Mouse (Mus musculus) spleen, adult 2 months (tissue): Measurements from ENCODE around the gene Tm9sf4. TPM values are rescaled to one million over a fixed set of nuclear protein-coding genes. Genes with fewer than 3 reads are reported as not detected.

Experiments used
- DNase-seq, 2 experiments: peaks; one replicate each; pipeline versions ENCODE4 v3.0.0 to v3.0.0-alpha.2; 2012 to 2021; ENCODE audit warnings: low spot score in 2 of 2, low read depth in 1 of 2
- H3K27ac ChIP-seq: fragments of 200-500 bp; 2 replicates; pipeline ENCODE4 v1.5.1; 2012; ENCODE audit warnings: low read length, inconsistent platforms; ENCODE audit not compliant: insufficient read depth
- H3K27me3 ChIP-seq: fragments of 200-500 bp; 2 replicates; pipeline ENCODE4 v1.6.1; 2012; ENCODE audit warnings: mild to moderate bottlenecking, moderate library complexity, low read length, inconsistent platforms; ENCODE audit not compliant: control insufficient read depth, insufficient read depth
- H3K36me3 ChIP-seq: fragments of 200-500 bp; 2 replicates; pipeline ENCODE4 v1.6.1; 2012; ENCODE audit warnings: mild to moderate bottlenecking, low read length, inconsistent platforms; ENCODE audit not compliant: control insufficient read depth, insufficient read depth
- H3K4me1 ChIP-seq: fragments of 200-500 bp; 2 replicates; pipeline ENCODE4 v1.6.1; 2011; ENCODE audit warnings: inconsistent platforms; ENCODE audit not compliant: control insufficient read depth, insufficient read depth, insufficient read length
- H3K4me3 ChIP-seq: fragments of 200-500 bp; 2 replicates; pipeline ENCODE4 v1.5.1; 2011; ENCODE audit warnings: mild to moderate bottlenecking, inconsistent platforms; ENCODE audit not compliant: insufficient read depth, insufficient read length; ENCODE audit errors: extremely low read depth
- CTCF ChIP-seq: fragments of 200-500 bp; IDR thresholded peaks from 2 replicates; pipeline ENCODE4 v1.5.1; 2011; ENCODE audit warnings: mild to moderate bottlenecking, inconsistent platforms; ENCODE audit not compliant: insufficient read depth, insufficient read length, insufficient replicate concordance; ENCODE audit errors: extremely low read depth
- POLR2A ChIP-seq: fragments of 200-500 bp; IDR thresholded peaks from 2 replicates; pipeline ENCODE4 v1.6.1; 2011; ENCODE audit warnings: low read depth, low read length, inconsistent platforms
- WGBS: fragments of 180-500 bp; shearing (Covaris S2); methylation state at CpG from one replicate; pipeline ENCODE4 v1.1.7; 2018; 5-methylcytosine and 5-hydroxymethylcytosine counted together
- polyA plus RNA-seq: library from polyadenylated mRNA; depleted of rRNA; stranded (reverse); fragments of >200 nt; gene quantifications from 2 replicates; pipeline ENCODE4 v1.2.3, GENCODE M21; 2012

The Tm9sf4 gene
- polyA plus RNA-seq, 1 experiment = 22.0 TPM

DNA sequence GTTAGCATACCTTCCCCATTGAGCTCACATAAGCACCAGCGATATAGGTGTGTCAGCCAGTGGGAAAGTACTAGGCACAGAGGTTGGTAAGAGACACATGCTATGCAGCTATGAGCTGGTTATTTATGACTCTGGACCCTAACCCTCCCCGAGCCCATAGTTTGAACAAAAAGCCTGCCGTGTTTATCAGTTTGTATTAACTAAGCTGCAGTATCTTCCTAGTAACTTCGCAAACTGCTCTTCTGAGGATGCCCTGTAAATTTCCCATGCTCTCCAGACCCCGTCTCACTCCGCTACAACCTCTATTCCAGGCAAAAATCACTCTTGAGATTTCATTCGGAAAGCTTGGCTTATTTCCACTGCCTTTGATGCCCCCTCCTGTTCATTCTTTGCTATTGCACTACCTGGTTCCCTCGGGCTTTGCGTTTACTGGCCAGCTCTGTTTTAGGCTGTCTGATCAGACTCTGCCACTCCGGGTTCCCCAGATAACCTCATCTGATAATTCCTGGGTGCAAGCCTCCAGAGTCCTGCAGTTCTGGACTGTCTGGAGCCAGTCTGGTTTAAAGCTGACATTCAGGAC is 18.4 kb upstream of the Tm9sf4 start:
- peaks cover 10% of the 10 kb centered on the region for H3K36me3 ChIP-seq
- peak in 1 of 2 experiments; percentile 55 for DNase-seq

DNA sequence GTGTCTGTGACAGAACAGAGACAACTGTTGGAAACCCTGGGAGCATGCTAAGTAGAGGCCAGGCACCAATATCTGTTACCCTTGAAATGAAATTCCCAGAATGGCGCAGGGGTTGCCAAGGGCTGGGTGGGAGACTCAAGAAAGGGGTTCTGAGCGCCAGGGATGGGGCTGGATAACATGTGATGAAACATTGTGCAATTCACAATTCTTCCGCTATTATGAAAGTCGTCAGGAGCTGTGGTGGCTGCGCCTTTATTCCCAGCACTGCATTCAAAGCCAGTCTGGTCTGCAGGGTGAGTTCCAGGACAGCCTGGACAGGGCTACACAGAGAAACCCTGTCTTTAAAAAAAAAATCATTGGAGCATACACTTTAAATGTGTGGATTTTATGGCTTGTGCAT is 15.8 kb upstream of the Tm9sf4 start:
- DNase-seq = no peak
- 89% methylated on average over 5 of the region's 5 CpGs for WGBS
- Histone ChIP-seq H3K4me3 (no peak overlapping the region), H3K27me3 (no peaks in the 10 kb centered on the region), H3K4me1 (no peaks in the 10 kb centered on the region; the same call in 1 of the 2 replicates), H3K27ac (no peak overlapping the region), H3K36me3 (peaks cover 16% of the 10 kb centered on the region)
- TF ChIP-seq POLR2A = no peak
- TF ChIP-seq CTCF = no peak

More for the DNA sequence above, 18.4 kb upstream of the Tm9sf4 start:
- 35% methylated on average over 10 of the region's 10 CpGs for WGBS
- Histone ChIP-seq H3K27ac (no peak overlapping the region), H3K4me3 (no peak overlapping the region), H3K4me1 (peaks cover 3% of the 10 kb centered on the region; the same call in 1 of the 2 replicates), H3K27me3 (no peaks in the 10 kb centered on the region)
- no peak for TF ChIP-seq POLR2A
- TF ChIP-seq CTCF = peak; percentile 65; the same call in 1 of the 2 replicates

DNA sequence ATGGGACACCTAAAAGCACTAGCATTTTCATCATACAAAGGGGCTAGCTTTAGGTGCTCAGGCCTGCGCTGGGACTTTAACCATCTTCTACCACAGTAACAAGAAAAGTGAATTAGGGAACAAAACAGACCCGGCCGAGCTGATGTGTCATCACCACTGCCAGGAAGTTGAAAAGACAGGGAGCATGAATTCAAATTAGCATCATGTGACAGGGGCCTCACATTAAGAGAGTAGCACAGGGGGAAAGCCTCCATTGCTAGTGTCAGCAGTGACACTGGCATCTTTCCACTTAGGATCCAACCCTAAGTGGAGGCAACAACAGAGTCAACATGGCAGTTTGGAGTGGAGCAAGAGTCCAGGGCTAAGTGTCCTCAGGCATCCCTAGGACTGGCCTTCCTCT is 13.9 kb upstream of the Tm9sf4 start:
- TF ChIP-seq CTCF (no peak), POLR2A (no peak)
- WGBS = 55% methylated on average over 3 of the region's 3 CpGs
- H3K27me3 ChIP-seq = no peaks in the 10 kb centered on the region
- no peak for DNase-seq
- H3K27ac ChIP-seq = no peak overlapping the region
- peaks cover 23% of the 10 kb centered on the region for H3K36me3 ChIP-seq
- no peaks in the 10 kb centered on the region for H3K4me1 ChIP-seq
- H3K4me3 ChIP-seq = no peak overlapping the region

DNA sequence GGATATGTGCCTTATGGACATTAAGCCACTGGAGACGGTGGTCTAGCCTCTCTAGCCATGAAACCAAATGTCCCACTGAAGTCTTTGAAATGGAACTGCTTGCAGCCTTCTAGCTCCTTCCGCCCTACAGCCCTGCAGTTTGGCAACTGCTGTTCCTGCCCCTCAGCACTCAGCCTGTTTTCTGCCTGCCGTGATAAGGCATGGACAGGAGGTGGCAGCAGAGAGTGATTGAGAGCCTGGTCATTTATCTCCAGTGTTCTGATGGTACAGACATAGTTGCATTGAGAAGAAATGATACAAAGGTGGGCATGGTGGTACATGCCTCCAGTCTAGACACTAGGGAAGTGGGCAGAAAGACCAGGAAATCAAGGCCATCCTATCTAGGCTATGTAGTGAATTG is 13.4 kb upstream of the Tm9sf4 start:
- Histone ChIP-seq H3K4me1 (no peaks in the 10 kb centered on the region), H3K4me3 (no peak overlapping the region), H3K27me3 (no peaks in the 10 kb centered on the region), H3K36me3 (peaks cover 23% of the 10 kb centered on the region), H3K27ac (no peak overlapping the region)
- DNase-seq = peak in 1 of 2 experiments; percentile 66
- TF ChIP-seq POLR2A = no peak
- TF ChIP-seq CTCF = peak; percentile 67; the same call in 1 of the 2 replicates
- 24% methylated on average over 3 of the region's 3 CpGs for WGBS

DNA sequence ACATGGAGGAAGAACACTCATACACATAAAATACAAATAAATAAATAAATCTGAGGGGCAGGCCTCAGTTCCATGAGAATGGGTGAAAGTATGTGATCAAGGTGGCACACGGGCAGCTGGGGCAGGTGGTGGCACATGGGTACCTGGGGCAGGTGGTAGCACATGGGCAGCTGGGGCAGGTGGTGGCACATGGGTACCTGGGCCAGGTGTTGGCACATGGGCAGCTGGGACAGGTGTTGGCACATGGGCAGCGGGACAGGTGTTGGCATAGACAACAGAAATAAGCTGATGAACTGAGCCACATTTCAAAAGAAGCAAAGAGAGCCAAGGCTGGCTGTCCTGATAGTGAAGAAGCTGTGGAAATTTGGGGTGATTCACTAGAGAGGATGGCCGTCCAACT is 11.4 kb upstream of the Tm9sf4 start:
- 85% methylated on average over 3 of the region's 3 CpGs for WGBS
- no peak overlapping the region for H3K27ac ChIP-seq
- H3K4me3 ChIP-seq = no peak overlapping the region
- TF ChIP-seq CTCF (no peak), POLR2A (no peak)
- no peaks in the 10 kb centered on the region for H3K4me1 ChIP-seq
- no peaks in the 10 kb centered on the region for H3K27me3 ChIP-seq
- DNase-seq = no peak
- H3K36me3 ChIP-seq = peaks cover 20% of the 10 kb centered on the region

DNA sequence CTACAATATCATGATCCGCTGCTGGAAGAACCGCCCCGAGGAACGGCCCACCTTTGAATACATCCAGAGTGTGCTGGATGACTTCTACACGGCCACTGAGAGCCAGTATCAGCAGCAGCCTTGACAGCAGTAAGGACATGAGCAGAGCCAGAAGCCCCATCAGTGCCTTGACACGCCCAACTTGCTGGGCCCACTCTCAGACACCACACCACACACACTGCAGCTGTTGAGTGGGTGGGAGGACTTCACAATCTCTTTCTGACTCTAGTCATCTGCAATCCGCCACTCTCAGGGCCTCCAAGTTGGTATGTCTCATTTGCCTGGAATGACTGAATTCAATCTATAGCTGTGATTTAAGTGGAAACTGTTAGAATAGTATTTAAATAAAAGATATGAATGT is 10.1 kb upstream of the Tm9sf4 start:
- Histone ChIP-seq H3K36me3 (peaks cover 14% of the 10 kb centered on the region), H3K27me3 (no peaks in the 10 kb centered on the region), H3K27ac (no peak overlapping the region), H3K4me3 (no peak overlapping the region), H3K4me1 (no peaks in the 10 kb centered on the region)
- WGBS = 90% methylated on average over 7 of the region's 7 CpGs
- TF ChIP-seq CTCF (no peak), POLR2A (no peak)
- no peak for DNase-seq

DNA sequence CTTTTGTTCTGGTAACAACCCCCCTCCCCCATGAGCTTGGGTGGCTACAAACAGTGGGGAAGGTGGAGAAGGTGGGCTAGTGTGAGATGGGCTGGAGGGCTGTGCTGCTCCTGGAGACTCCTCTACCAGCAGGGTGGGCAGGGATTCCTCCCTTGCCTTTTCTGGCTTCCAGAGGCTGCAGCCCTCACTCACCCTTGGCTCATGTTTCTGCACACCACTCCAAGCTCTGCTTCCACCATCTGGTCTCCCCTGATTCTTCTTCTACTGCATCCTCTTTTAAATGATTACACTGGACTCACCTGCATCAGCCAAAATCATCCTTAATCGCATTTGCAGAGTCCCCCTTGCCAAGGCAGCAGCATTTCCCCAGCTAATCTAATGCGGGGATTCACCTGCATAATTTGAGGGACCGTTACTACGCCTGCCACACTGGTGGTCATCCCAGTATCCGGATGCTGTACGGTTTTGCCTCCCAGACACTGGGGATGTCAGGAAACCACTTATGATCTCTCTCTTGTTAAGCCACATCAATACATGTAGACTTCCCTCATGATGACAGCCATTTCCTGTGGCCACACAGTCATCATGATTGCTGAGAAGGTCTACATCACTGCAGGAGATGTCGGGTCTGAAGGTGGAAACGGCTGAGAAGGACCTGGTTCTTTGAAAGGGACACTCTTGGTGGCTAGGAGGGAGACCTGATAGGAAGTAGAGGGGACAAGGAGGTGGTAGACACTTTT is 9.0 kb upstream of the Tm9sf4 start:
- no peaks in the 10 kb centered on the region for H3K27me3 ChIP-seq
- no peak for TF ChIP-seq CTCF
- TF ChIP-seq POLR2A = no peak
- DNase-seq = no peak
- no peak overlapping the region for H3K4me3 ChIP-seq
- no peaks in the 10 kb centered on the region for H3K4me1 ChIP-seq
- 12% methylated on average over 8 of the region's 8 CpGs for WGBS
- no peak overlapping the region for H3K27ac ChIP-seq
- H3K36me3 ChIP-seq = peaks cover 14% of the 10 kb centered on the region
